Mouse (Mus musculus) midbrain, embryonic 15.5 days (tissue): ENCODE measurements around the gene Ptges3l. TPM values are rescaled to one million over a fixed set of nuclear protein-coding genes. Genes with fewer than 3 reads are reported as not detected.
A peak's percentile ranks its signal among the peaks of the same experiment; 100 is the strongest.
"Not testable (repeated sequence)": the region's sequence is repeated elsewhere in the genome, so short reads cannot be mapped to it uniquely, and the experiment has no call there.

Experiments used
- ATAC-seq: fragments of 200-750 bp; cut with Nextera tagmentation; replicated peaks from 2 replicates; pipeline ENCODE4 v1.8.0; 2017; ENCODE audit warnings: moderate TSS enrichment
- H3K27ac ChIP-seq: fragments of 300-500 bp; sonication (generic); 2 replicates; pipeline ENCODE4 v1.5.1; 2015; ENCODE audit warnings: mild to moderate bottlenecking, inconsistent platforms
- H3K27me3 ChIP-seq: fragments of 300-500 bp; sonication (generic); replicated peaks from 2 replicates; pipeline ENCODE4 v1.6.1; 2015; ENCODE audit warnings: inconsistent platforms
- H3K36me3 ChIP-seq: fragments of 300-500 bp; sonication (generic); replicated peaks from 2 replicates; pipeline ENCODE4 v1.6.1; 2015; ENCODE audit warnings: inconsistent platforms
- H3K4me1 ChIP-seq: fragments of 300-500 bp; sonication (generic); 2 replicates; pipeline ENCODE4 v1.6.1; 2015; ENCODE audit warnings: inconsistent platforms
- H3K4me2 ChIP-seq: fragments of 300-500 bp; sonication (generic); 2 replicates; pipeline ENCODE4 v1.6.1; 2015; ENCODE audit warnings: inconsistent platforms, mild to moderate bottlenecking, moderate library complexity
- H3K4me3 ChIP-seq: fragments of 300-500 bp; sonication (generic); 2 replicates; pipeline ENCODE4 v1.5.1; 2015; ENCODE audit warnings: mild to moderate bottlenecking, inconsistent platforms
- H3K9ac ChIP-seq: fragments of 300-500 bp; sonication (generic); 2 replicates; pipeline ENCODE4 v1.6.1; 2015; ENCODE audit warnings: mild to moderate bottlenecking, inconsistent platforms
- H3K9me3 ChIP-seq: fragments of 300-500 bp; sonication (generic); 2 replicates; pipeline ENCODE4 v1.6.1; 2016; ENCODE audit warnings: inconsistent platforms
- WGBS: fragments of 180-500 bp; shearing (Covaris S2); methylation state at CpG from one replicate; pipeline ENCODE4 v1.1.7; 2015; ENCODE audit warnings: mixed read lengths; 5-methylcytosine and 5-hydroxymethylcytosine counted together
- polyA plus RNA-seq: library from polyadenylated mRNA; unstranded; fragments of >200 nt; fragmentation: Nextera tagmentation; extraction: Ambion mirVana; gene quantifications from 2 replicates; pipeline ENCODE4 v1.2.1, GENCODE M21; 2015

Gene Ptges3l
- polyA plus RNA-seq, 1 experiment from 2014 or later = 2.0 TPM

DNA sequence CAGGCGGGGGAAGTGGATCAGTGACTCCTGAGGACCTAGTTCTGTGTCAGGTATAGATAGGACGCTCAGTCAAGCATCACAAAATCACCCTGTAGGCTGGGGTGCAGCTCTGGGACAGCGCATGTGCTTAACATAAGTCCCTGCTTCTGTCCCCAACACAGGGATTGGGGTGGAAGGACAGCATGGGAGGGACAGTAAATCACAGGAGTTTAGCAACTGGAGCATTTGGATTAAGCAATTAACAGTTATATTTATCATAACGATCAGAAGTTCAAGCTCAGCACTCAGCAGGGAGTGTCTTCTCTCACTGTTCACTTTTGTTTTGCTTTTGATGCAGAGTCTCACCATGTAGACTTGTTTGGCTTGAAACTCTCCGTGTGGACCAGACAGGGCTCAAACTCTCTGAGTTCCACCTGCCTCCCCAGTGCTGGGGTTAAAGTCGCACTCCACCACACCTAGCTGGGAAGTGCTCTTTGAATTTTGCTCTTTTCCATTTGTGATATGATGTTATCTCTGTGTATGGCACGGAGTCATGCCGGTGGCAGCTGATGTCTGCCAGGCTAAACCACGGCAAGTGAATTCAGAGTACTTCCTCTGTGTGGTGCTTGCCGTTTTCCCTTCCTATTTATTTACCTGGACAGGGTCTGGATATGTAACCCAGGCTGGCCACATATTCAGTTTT is 27.1 kb upstream of the Ptges3l start:
- WGBS = 77% methylated on average over 10 of the region's 10 CpGs
- H3K36me3 ChIP-seq = 0 out of 2 replicates have a peak, but pooled peaks cover 6% of the 10 kb centered on the region
- H3K4me1 ChIP-seq = no peaks in the 10 kb centered on the region
- H3K9me3 ChIP-seq = no peaks in the 10 kb centered on the region
- ATAC-seq = no peak
- H3K9ac ChIP-seq = no peak overlapping the region
- H3K27ac ChIP-seq = no peak overlapping the region
- H3K27me3 ChIP-seq = no peaks in the 10 kb centered on the region
- H3K4me3 ChIP-seq = no peak overlapping the region
- no peak overlapping the region for H3K4me2 ChIP-seq

DNA sequence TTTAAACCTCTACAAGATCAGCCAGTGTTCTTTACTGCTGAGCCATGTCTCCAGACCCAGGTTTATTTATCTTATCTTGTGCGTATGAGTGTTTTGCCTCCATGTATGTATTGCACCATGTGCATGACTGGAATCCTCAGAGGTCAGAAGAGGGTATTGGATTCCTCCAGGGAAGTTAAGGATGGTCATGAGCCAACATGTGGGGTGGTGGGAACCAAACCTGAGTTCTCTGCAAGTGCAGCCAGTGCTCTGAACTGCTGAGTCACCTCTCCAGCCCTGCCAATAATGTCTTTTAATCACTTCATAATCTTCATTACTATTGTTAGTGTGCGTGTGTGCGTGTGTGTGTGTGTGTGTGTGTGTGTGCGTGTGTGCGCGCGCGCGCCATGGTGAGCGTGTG is 26.4 kb upstream of the Ptges3l start:
- no peak overlapping the region for H3K9ac ChIP-seq
- no peaks in the 10 kb centered on the region for H3K36me3 ChIP-seq
- no peak overlapping the region for H3K4me3 ChIP-seq
- H3K27ac ChIP-seq = no peak overlapping the region
- H3K27me3 ChIP-seq = no peaks in the 10 kb centered on the region
- H3K4me2 ChIP-seq = no peak overlapping the region
- no peaks in the 10 kb centered on the region for H3K4me1 ChIP-seq
- ATAC-seq = no peak
- no peaks in the 10 kb centered on the region for H3K9me3 ChIP-seq
- WGBS = 93% methylated on average over 10 of the region's 10 CpGs

DNA sequence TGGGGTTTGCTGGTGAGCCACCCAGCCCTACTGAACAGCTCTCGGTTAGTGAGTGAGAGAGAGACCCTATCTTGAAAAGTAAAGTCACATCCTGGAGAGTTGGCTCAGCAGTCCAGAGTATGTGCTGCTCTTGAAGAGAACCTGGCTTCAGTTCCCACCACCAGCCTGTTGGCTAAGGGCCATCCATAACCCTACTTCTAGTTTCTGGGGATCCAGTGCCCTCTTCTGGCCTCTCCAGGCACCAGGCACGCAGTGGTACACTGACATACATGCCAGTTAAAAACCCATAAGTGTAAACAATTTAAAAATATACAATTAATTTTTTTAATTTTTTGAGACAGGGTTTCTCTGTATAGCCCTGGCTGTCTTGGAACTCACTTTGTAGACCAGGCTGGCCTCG is 25.3 kb upstream of the Ptges3l start:
- Histone ChIP-seq H3K9ac (no peak overlapping the region), H3K36me3 (peaks cover 4% of the 10 kb centered on the region; the same call in 1 of the 2 replicates), H3K27me3 (no peaks in the 10 kb centered on the region), H3K9me3 (no peaks in the 10 kb centered on the region), H3K27ac (no peak overlapping the region), H3K4me2 (no peak overlapping the region), H3K4me1 (no peaks in the 10 kb centered on the region), H3K4me3 (no peak overlapping the region)
- 84% methylated on average over 3 of the region's 3 CpGs for WGBS
- no peak for ATAC-seq

- not testable (repeated sequence) for H3K27me3 ChIP-seq, H3K4me1 ChIP-seq, H3K36me3 ChIP-seq, H3K27ac ChIP-seq, H3K4me3 ChIP-seq, H3K9me3 ChIP-seq, H3K9ac ChIP-seq, H3K4me2 ChIP-seq, ATAC-seq
- WGBS = 90% methylated on average over 4 of the region's 4 CpGs
These were observed 24.5 kb upstream of the Ptges3l start for GRCm38 (mm10) chr11:101449596-101449995.

- Histone ChIP-seq H3K36me3 (peaks cover 16% of the 10 kb centered on the region), H3K4me1 (peaks cover 4% of the 10 kb centered on the region), H3K4me3 (no peak overlapping the region), H3K27ac (no peak overlapping the region), H3K27me3 (no peaks in the 10 kb centered on the region), H3K4me2 (no peak overlapping the region), H3K9ac (no peak overlapping the region), H3K9me3 (no peaks in the 10 kb centered on the region)
- ATAC-seq = no peak
- 83% methylated on average over 4 of the region's 4 CpGs for WGBS
These were observed 23.8 kb upstream of the Ptges3l start for GRCm38 (mm10) chr11:101448899-101449298.

DNA sequence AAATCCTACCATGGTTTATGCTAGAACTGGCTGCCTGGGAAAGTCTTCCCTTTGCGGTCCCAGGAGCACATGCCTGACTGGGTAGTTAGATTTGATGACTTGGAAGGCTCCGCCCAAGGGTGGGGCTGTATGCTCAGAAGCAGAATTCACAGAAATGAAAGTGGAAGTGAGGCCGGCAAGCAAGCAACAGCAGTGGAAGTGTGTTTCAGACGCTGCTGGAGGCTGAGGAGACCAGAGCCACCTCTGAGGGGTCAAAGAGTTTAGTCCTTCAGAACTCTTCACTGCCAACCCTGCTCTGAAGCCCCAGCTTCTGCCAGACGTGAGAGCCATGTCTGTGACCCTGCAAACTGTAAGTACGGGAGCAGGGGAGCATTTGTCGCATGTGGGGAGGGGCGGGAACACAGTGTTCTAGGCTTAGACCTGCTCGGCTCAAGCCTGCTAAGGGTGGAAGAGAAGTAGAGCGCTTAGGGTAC is 23.2 kb upstream of the Ptges3l start, which contains the start of gene Ifi35:
TSS of gene Ifi35 (plus strand) at position 134 of the 473 bp plus-strand sequence.
- 49% methylated on average over 10 of the region's 10 CpGs for WGBS
- Histone ChIP-seq H3K27me3 (no peaks in the 10 kb centered on the region), H3K27ac (no peak within 1 kb of the TSS), H3K4me3 (0 out of 2 replicates have a peak within 1 kb of the TSS, but pooled peaks have one; percentile 2), H3K4me2 (0 out of 2 replicates have a peak within 1 kb of the TSS, but pooled peaks have one; percentile 0), H3K9ac (no peak within 1 kb of the TSS), H3K4me1 (peaks cover 10% of the 10 kb centered on the region), H3K9me3 (no peaks in the 10 kb centered on the region), H3K36me3 (peaks cover 20% of the 10 kb centered on the region)
- ATAC-seq = no peak

DNA sequence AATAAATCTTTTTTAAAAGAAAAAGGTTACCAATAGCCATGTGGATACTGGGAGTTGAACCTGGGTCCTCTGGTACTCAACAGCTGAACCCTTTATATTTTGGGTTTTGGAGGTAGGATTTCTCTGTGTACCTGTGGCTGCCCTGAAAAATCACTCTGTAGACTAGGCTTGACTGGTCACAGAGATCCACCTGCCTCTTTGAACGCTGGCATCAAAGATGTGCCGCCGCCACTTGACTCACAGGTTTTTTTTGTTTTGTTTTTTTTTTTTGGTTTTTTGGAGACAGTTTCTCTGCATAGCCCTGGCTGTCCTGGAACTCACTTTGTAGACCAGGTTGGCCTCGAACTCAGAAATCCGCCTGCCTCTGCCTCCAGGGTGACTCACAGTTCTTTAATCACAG is 22.7 kb upstream of the Ptges3l start:
- Histone ChIP-seq H3K27me3 (no peaks in the 10 kb centered on the region), H3K4me2 (no peak overlapping the region), H3K4me1 (peaks cover 14% of the 10 kb centered on the region), H3K4me3 (no peak overlapping the region), H3K27ac (no peak overlapping the region), H3K9ac (no peak overlapping the region), H3K36me3 (peaks cover 20% of the 10 kb centered on the region), H3K9me3 (no peaks in the 10 kb centered on the region)
- no peak for ATAC-seq
- 92% methylated on average over 5 of the region's 5 CpGs for WGBS

DNA sequence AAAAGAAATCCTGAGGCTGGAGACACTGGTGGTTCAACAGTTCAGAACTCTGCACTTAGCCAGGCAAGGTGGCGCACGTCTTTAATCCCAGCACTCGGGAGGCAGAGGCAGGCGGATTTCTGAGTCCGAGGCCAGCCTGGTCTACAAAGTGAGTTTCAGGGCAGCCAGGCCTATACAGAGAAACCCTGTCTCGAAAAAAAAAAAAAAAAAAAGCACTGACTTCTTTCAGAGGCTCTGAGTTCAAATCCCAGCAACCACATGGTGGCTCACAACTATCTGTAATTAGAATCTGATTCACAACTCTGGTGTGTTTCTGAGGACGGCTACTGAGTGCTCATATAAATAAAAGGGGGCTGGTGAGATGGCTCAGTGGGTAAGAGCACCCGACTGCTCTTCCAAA is 21.7 kb upstream of the Ptges3l start:
- WGBS = 88% methylated on average over 8 of the region's 8 CpGs
- H3K9ac ChIP-seq, H3K9me3 ChIP-seq, H3K27ac ChIP-seq, H3K27me3 ChIP-seq, H3K4me3 ChIP-seq, ATAC-seq, H3K4me2 ChIP-seq: not testable (repeated sequence)
- peaks cover 14% of the 10 kb centered on the region for H3K4me1 ChIP-seq
- peaks cover 20% of the 10 kb centered on the region for H3K36me3 ChIP-seq

DNA sequence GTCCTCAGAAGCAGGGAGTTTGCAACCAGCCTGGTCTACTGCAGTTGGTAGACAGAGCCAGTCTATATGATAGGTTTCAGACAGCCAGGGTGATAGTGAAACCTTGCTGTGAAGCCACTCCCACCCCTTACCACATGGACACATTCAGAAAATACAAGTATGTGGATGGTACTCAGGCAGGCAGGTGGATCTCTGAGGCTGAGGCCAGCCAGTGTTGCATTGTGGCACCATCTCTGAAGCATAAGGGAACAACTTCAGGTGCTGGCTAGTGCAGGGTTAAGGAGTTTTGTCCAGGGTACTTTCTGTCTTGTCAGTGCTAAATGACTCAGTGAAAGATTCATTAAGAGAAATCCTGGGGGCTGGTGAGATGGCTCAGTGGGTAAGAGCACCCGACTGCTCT is 21.2 kb upstream of the Ptges3l start:
- WGBS = 89% methylated on average over 1 of the region's 1 CpGs
- no peak overlapping the region for H3K9ac ChIP-seq
- H3K36me3 ChIP-seq = peaks cover 20% of the 10 kb centered on the region
- no peak overlapping the region for H3K4me3 ChIP-seq
- H3K4me2 ChIP-seq = no peak overlapping the region
- no peaks in the 10 kb centered on the region for H3K9me3 ChIP-seq
- H3K4me1 ChIP-seq = peaks cover 14% of the 10 kb centered on the region
- H3K27me3 ChIP-seq = no peaks in the 10 kb centered on the region
- H3K27ac ChIP-seq = no peak overlapping the region
- ATAC-seq = no peak

DNA sequence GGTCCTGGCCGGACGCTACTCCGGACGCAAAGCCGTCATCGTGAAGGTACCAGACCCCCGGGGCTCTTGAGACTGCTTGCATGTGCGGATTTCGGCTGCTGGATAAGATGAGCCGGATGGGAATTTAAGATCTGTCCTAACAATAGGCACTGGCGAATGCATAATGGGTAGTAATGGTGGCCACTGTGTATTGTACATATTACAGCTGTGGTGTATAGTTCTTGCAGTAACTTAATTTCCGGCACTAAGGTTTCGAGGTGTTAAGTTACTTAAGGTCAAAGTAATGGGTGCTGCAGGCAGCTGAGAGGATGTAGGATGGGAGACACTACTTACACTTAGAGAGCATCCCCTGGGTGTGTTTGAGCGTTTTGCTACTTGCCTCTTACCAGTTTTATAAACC is 17.6 kb upstream of the Ptges3l start:
- ATAC-seq = no peak
- H3K27me3 ChIP-seq = no peaks in the 10 kb centered on the region
- H3K4me2 ChIP-seq = peak overlapping the region; percentile 72
- H3K9me3 ChIP-seq = no peaks in the 10 kb centered on the region
- peaks cover 20% of the 10 kb centered on the region for H3K36me3 ChIP-seq
- 2% methylated on average over 14 of the region's 14 CpGs for WGBS
- peak overlapping the region; percentile 76 for H3K9ac ChIP-seq
- H3K27ac ChIP-seq = peak overlapping the region; percentile 83
- peak overlapping the region; percentile 68 for H3K4me3 ChIP-seq
- H3K4me1 ChIP-seq = peaks cover 14% of the 10 kb centered on the region

DNA sequence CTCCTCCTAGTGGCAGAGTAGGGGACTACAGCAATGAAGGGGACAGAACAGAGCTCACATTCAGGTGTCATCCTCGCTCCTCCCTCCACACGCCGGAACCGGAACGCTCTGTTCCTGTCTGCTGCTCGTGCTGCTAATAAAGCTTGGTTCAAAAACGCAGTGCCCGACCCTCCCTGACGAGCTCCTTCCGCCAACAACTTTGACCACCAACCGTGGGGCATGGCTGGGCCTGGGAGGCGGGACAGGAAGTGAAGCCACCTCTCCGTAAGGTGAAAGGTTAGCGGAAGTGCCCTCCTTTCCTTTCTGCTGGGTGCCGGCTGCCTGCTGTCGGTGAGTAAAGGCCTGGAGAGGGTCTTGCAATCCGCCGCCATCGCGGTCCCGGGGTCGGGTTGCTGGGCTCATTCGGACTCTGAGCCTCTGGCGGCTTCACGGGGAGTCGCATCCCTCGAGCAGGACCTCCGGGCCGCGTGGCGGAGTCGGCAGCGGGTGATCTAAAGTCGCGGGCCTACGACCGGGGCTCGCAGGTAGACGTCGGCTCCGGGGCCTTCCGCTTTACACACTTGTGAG is 17.1 kb upstream of the Ptges3l start, which contains the start of gene Rpl27:
TSS of gene Rpl27 (plus strand) at position 172 of the 567 bp plus-strand sequence.
- under 1% methylated on average over 42 of the region's 42 CpGs for WGBS
- peaks cover 20% of the 10 kb centered on the region for H3K36me3 ChIP-seq
- H3K4me1 ChIP-seq = peaks cover 14% of the 10 kb centered on the region
- ATAC-seq = peak; percentile 99
- peak within 1 kb of the TSS; percentile 68 for H3K4me3 ChIP-seq
- peak within 1 kb of the TSS; percentile 83 for H3K27ac ChIP-seq
- H3K27me3 ChIP-seq = no peaks in the 10 kb centered on the region
- peak within 1 kb of the TSS; percentile 76 for H3K9ac ChIP-seq
- peak within 1 kb of the TSS; percentile 72 for H3K4me2 ChIP-seq
- no peaks in the 10 kb centered on the region for H3K9me3 ChIP-seq

DNA sequence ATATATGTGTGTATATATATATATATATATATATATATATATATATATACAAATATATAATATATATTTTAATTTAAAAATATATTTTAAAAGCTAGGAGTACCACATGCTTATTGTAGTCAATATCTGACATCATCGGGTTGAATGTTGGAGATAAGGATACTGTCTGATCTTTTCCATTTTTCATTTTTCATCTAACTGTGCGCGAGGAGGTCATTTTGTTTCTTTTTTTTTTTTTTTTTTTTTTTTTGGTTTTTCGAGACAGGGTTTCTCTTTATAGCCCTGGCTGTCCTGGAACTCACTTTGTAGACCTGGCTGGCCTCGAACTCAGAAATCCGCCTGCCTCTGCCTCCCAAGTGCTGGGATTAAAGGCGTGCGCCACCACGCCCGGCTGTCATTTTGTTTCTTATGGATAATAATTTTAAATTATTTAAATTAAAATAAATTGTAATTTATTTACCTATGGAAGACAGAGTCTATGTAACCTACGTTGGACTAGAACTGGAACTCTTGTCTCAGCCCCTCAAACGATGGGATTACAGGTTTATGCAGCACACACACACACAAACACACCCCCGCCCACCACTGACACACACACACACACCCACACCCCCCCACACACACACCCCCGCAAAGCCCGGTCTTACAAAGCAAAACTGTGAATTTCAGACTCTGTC is 16.5 kb upstream of the Ptges3l start:
- 42% methylated on average over 15 of the region's 15 CpGs for WGBS
- Histone ChIP-seq H3K4me2 (peak overlapping the region; percentile 44), H3K4me3 (peak overlapping the region; percentile 68), H3K27ac (peak overlapping the region; percentile 50; the same call in 1 of the 2 replicates), H3K4me1 (peaks cover 14% of the 10 kb centered on the region), H3K36me3 (peaks cover 20% of the 10 kb centered on the region)
- H3K27me3 ChIP-seq, H3K9ac ChIP-seq, H3K9me3 ChIP-seq: not testable (repeated sequence)
- ATAC-seq = peak; percentile 65; the same call in 1 of the 2 replicates
